Mouse (Mus musculus): ENCODE results near the gene Fgd5.
"Not testable (repeated sequence)": the region's sequence is repeated elsewhere in the genome, so short reads cannot be mapped to it uniquely, and the experiment has no call there.

Fgd5 gene

GRCm38 (mm10) chr6:92065721-92066496 lies 87.2 kb downstream of the Fgd5 start:
- DNase-seq (ENCODE audit: low spot score): no peak

GRCm38 (mm10) chr6:92067146-92067790 lies 88.6 kb downstream of the Fgd5 start:
- no peak for DNase-seq (ENCODE audit: low spot score)

- no peak for DNase-seq (ENCODE audit: low spot score)
Measured at GRCm38 (mm10) chr6:92071121-92071839, 92.6 kb downstream of the Fgd5 start.

DNA sequence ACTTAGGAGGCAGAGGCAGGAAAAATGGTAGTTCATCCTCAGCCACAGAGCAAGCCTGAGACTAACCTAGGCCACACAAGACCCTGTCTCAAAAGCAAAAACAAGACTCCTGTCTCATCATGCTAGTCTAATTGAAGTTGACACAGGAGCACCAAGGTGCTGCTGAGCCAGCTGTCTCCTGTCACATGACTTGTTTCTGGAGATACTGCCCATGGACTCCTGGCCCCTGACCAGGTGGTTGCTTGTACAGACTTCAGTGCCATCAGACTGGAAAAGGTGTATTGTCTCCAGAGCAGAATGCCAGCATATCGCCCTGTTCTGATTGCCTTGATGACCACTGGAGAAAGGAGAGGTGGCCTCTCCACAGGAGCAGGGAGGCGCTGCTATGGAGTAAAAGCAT lies 102.1 kb downstream of the Fgd5 start:
- no peak for DNase-seq (ENCODE audit: low spot score)

DNA sequence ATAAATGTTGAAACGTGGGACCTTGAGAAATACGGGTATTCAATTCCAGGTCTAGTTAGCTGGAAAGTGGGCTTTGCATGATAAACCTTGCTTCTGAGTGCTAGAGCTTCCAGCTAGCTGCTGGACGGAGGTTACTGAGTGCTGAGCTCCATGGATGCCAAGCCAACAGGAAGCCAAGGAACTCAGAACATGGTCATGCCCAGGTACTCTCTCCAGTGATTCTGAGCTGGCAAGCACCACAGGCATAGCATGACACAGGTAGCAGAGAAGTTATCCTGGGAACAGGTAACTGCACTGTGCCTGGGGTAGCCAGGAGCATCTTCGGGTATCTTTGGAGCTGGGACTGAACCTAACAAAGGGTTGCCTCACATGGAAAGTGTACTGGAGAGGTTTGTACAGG lies 104.1 kb downstream of the Fgd5 start:
- no peak for DNase-seq (ENCODE audit: low spot score)

DNA sequence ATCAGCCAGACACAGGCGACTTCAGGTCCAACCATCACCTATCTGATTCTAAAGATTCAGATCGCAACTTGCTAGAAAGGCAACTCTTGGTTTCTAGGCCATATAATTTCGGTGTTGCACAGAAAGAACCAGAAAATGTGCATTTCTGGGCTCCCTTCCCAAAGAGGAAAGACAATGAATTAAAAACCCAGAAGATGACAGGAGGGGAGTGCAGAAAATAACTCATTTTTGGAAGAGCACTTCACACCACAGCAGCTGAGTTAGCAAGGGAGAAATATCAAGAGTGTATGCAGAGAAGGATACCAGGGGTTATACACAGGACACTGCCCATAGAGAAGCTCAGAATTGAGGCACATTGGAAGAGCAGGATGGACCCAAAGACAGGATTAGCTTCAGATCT lies 106.3 kb downstream of the Fgd5 start:
- DNase-seq (ENCODE audit: low spot score): no peak

- not testable (repeated sequence) for DNase-seq (ENCODE audit: low spot score)
Measured at GRCm38 (mm10) chr6:92089141-92089540, 110.5 kb downstream of the Fgd5 start.

GRCm38 (mm10) chr6:92089982-92090381 lies 111.3 kb downstream of the Fgd5 start:
- no peak for DNase-seq (ENCODE audit: low spot score)

GRCm38 (mm10) chr6:92090497-92090896 lies 111.8 kb downstream of the Fgd5 start:
- DNase-seq (ENCODE audit: low spot score): no peak

GRCm38 (mm10) chr6:92091130-92091591 lies 112.5 kb downstream of the Fgd5 start, which contains the start of gene Nr2c2:
Nr2c2 (plus strand) TSS chr6:92091390.
- DNase-seq (ENCODE audit: low spot score): peak; percentile 61

DNA sequence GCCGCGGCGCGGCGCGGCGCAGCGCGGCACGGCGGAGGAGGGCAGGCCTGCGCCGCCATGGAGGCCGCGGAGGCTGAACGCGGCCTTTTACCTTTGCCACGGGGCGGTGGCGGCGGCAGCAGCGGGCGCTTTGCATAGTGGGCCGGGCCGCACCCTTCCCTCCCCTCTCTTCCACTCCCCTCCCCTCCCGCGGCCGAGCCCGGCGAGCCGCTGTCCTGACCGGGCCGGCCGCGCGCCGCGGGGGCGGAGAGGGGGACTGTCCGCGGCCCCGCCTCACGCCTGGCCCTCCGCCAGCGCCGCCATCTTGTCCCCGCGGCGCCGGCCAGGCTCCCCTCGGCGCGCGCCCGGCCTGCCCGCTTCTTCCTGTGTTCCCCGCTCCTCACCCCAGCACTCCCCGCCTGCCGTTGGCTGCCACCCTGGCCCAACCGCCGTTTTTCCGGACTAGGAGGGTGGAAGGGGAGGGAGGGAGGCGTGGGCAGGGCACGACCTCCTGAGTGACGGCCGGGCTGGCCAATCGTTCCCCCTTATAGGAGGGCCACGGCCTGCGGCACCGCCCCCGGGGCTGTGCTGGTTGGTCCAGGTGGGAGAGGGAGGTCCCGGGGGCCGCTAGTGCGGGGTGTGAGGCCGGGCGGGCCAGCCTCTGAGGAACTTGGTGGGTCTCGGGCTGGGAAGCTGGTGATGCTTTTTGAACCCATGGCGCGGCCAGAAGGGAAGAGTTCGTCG lies 113.2 kb downstream of the Fgd5 start:
- peak; percentile 99 for DNase-seq (ENCODE audit: low spot score)

DNA sequence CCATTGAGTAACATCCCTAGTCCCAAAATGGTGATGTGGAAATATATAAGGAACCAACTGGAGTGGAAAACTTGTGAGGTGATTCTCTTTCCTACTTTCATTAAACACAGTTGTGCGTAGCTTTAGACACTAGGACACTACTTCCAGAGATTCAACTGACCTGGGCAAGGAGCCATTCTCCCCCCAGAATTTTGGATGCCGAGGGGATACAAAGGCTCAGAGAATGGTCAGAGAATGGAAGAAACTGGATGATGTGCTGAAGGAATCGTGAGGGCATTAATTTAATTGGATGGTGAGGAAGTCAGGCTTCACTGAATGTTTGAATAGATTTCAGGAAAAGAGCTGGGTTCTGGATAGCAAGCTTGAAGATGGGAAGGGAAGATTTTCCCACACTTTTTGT lies 114.1 kb downstream of the Fgd5 start:
- no peak for DNase-seq (ENCODE audit: low spot score)

GRCm38 (mm10) chr6:92093869-92094268 lies 115.2 kb downstream of the Fgd5 start:
- no peak for DNase-seq (ENCODE audit: low spot score)

DNA sequence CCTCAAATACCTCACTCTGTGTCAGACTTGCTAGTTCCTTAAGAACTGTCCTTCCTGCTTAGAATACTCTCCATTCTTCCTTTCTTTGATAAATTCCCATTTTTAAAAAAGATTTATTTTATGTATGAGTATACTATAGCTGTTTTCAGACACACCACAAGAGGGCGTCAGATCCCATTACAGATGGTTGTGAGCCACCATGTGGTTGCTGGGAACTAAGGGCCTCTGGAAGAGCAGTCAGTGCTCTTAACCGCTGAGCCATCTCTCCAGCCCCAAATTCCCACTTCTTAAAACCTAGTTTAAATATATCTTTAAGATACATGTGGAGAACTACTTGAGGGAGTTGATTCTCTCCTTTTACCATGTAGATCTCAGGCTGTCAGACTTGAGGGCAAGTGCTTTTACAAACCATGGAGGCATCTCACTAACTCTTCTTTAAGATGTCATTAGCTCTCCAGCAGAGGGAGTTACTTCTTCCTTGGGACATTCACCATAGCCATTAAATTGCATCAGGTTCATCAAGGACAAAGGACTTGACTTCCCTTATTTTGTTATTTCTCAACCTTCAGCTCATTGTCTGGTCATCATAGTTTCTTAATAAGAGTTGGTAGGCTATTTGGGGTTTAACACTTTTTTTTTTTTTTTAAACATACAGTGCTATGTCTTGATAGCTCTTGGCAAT lies 122.1 kb downstream of the Fgd5 start:
- no peak for DNase-seq (ENCODE audit: low spot score)

DNA sequence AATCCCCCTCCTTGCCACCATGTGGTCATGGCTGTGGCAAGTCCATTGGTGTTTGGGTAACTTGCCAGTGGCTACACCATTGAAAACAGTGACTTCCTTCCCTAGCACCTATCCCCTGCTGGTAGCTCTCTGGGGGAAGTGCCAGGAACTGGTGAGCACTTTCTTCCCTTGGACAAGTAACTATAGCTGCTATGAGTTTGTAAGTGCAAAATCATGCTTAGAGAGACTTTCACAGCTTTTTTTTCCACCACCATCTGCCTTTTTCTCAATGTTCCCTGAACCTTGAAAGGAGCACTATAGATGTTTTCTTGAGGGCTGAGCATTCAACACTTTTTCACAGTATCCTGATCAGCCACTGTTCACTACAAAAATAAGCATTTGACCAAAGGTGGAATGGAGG lies 145.9 kb downstream of the Fgd5 start:
- no peak for DNase-seq (ENCODE audit: low spot score)
